Mouse (Mus musculus) kidney, postnatal 0 days (tissue): Measurements from ENCODE around the gene Kalrn. TPM values are rescaled to one million over a fixed set of nuclear protein-coding genes. Genes with fewer than 3 reads are reported as not detected.

Source experiments
- ATAC-seq: fragments of 200-750 bp; cut with Nextera tagmentation; replicated peaks from 2 replicates; pipeline ENCODE4 v1.8.0; 2017; ENCODE audit warnings: low read depth, moderate number of reproducible peaks, moderate TSS enrichment, moderate library complexity; ENCODE audit not compliant: low FRiP score
- DNase-seq: peaks from one replicate; pipeline ENCODE4 v3.0.0-alpha.2; 2016; ENCODE audit warnings: low spot score
- H3K27ac ChIP-seq: fragments of 300-500 bp; sonication (generic); 2 replicates; pipeline ENCODE4 v1.5.1; 2014; ENCODE audit warnings: mild to moderate bottlenecking
- H3K27me3 ChIP-seq: fragments of 300-500 bp; sonication (generic); 2 replicates; pipeline ENCODE4 v1.6.1; 2014; ENCODE audit warnings: low read length, mixed read lengths; ENCODE audit not compliant: insufficient read depth
- H3K36me3 ChIP-seq: fragments of 300-500 bp; sonication (generic); 2 replicates; pipeline ENCODE4 v1.6.1; 2014; ENCODE audit warnings: low read length, mixed read lengths; ENCODE audit not compliant: insufficient read depth
- H3K4me1 ChIP-seq: fragments of 300-500 bp; sonication (generic); replicated peaks from 2 replicates; pipeline ENCODE4 v1.6.1; 2014; ENCODE audit warnings: antibody characterized with exemption, low read length, mixed read lengths; ENCODE audit not compliant: insufficient read depth
- H3K4me2 ChIP-seq: fragments of 300-500 bp; sonication (generic); 2 replicates; pipeline ENCODE4 v1.6.1; 2014; ENCODE audit warnings: mild to moderate bottlenecking, low read length, moderate library complexity, mixed read lengths
- H3K4me3 ChIP-seq: fragments of 300-500 bp; sonication (generic); replicated peaks from 2 replicates; pipeline ENCODE4 v1.5.1; 2014; ENCODE audit warnings: low read depth, low read length
- H3K9ac ChIP-seq: fragments of 300-500 bp; sonication (generic); 2 replicates; pipeline ENCODE4 v1.6.1; 2014; ENCODE audit warnings: low read depth, low read length
- H3K9me3 ChIP-seq: fragments of 300-500 bp; sonication (generic); replicated peaks from 2 replicates; pipeline ENCODE4 v1.6.1; 2016; ENCODE audit warnings: low read length, inconsistent platforms, mixed read lengths
- CTCF ChIP-seq: IDR thresholded peaks from 2 replicates; pipeline ENCODE4 v1.5.1; 2016; ENCODE audit warnings: antibody characterized with exemption, low read depth, mild to moderate bottlenecking, moderate library complexity
- WGBS: fragments of 180-500 bp; shearing (Covaris S2); extraction: QIAGEN DNeasy Blood & Tissue Kit; methylation state at CpG from one replicate; pipeline ENCODE4 v1.1.7; 2014; 5-methylcytosine and 5-hydroxymethylcytosine counted together
- polyA plus RNA-seq: library from polyadenylated mRNA; unstranded; fragments of >200 nt; fragmentation: Nextera tagmentation; extraction: Ambion mirVana; gene quantifications from 2 replicates; pipeline ENCODE4 v1.2.1, GENCODE M21; 2015

Gene Kalrn
- polyA plus RNA-seq, 1 experiment from 2014 or later, result 20.0 TPM

DNA sequence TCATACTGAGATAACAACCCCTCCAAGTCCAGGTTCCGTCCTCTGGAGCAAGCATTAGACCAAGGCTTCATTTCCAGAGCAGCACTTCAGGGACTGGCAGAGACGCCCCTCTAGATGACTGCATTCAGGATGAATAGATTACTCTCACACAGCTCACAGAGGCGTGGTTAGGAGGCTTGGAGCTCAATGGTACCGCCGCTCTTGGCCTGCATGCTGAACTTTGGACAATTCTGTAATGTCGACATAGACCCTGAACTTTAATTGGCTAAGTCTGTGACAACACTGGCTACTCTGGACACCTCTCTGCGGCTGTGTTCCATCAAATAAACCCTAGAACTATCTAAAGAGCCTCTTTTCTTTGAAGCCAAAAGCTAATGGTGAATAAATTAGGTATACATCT lies 525.8 kb downstream of the Kalrn start:
- 80% methylated on average over 7 of the region's 7 CpGs for WGBS
- Histone ChIP-seq H3K27me3 (no peaks in the 10 kb centered on the region), H3K9ac (no peak overlapping the region), H3K9me3 (no peaks in the 10 kb centered on the region), H3K4me3 (no peak overlapping the region), H3K36me3 (peaks cover 5% of the 10 kb centered on the region; the same call in 1 of the 2 replicates), H3K27ac (no peak overlapping the region), H3K4me1 (no peaks in the 10 kb centered on the region), H3K4me2 (no peak overlapping the region)
- ATAC-seq, result no peak
- no peak for TF ChIP-seq CTCF
- no peak for DNase-seq

DNA sequence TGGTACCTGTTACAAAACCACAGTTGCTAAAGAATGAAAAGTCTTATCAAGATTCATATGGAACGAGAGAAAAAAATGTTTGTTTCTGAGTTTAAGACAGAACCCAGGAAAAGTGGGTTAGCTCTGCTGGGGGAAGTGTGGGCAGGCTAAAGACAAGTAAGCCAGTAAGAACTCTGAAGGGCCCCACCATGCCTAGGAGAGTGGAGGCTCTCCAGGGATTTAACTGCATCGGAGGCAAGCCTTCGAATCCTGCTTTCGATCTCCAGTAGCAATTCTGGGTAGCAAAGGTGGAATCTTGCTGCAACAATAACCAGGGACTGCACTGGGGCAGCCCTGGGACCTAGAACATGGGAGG lies 526.3 kb downstream of the Kalrn start:
- H3K27ac ChIP-seq, result no peak overlapping the region
- no peaks in the 10 kb centered on the region for H3K27me3 ChIP-seq

DNA sequence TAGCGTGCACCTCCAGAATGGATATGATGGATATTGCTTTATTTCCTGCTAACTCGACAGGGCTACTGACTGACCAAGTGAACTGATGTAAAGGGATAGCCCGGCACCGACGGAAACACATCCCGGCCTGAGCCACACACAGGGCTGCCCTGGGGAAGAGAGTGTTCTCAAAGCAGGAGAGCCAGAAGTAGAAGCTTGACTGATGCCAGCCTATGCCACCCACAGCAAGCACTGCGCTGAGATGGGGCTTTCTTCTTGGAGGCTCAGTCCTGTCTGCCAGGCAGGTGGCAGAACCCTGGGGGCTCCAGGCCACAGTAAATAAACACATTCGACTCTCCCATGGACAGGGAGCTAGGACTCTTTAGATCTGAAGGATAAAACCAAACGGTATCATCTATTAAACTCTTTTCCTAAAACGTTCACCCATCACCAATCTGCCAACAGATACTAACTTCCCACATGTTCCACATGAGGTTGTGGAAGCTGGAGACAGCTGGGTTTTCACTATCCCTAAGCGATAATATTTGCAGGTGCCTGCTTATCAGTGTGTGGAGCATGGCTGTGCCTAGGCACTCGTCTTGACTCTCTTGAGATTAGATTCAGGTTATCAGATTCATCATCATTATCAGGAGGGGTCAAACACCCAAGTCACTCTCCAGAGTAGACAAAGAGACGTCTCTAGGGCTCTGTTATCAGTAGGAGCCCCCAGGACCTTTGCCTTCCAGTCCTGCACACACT lies 526.9 kb downstream of the Kalrn start:
- no peaks in the 10 kb centered on the region for H3K27me3 ChIP-seq
- no peak for TF ChIP-seq CTCF
- H3K4me2 ChIP-seq, result no peak overlapping the region
- WGBS, result 78% methylated on average over 13 of the region's 13 CpGs
- H3K36me3 ChIP-seq, result 0 out of 2 replicates have a peak, but pooled peaks cover 4% of the 10 kb centered on the region
- no peak overlapping the region for H3K9ac ChIP-seq
- DNase-seq (no peak), ATAC-seq (no peak)
- no peaks in the 10 kb centered on the region for H3K4me1 ChIP-seq
- H3K4me3 ChIP-seq, result no peak overlapping the region
- no peaks in the 10 kb centered on the region for H3K9me3 ChIP-seq
- H3K27ac ChIP-seq, result no peak overlapping the region

More for the DNA sequence above, 526.3 kb downstream of the Kalrn start:
- no peak overlapping the region for H3K4me3 ChIP-seq
- DNase-seq (no peak), ATAC-seq (no peak)
- H3K9ac ChIP-seq, result no peak overlapping the region
- H3K36me3 ChIP-seq, result 0 out of 2 replicates have a peak, but pooled peaks cover 4% of the 10 kb centered on the region
- H3K9me3 ChIP-seq, result no peaks in the 10 kb centered on the region
- no peak overlapping the region for H3K4me2 ChIP-seq
- TF ChIP-seq CTCF, result no peak
- WGBS, result 87% methylated on average over 4 of the region's 4 CpGs
- no peaks in the 10 kb centered on the region for H3K4me1 ChIP-seq

DNA sequence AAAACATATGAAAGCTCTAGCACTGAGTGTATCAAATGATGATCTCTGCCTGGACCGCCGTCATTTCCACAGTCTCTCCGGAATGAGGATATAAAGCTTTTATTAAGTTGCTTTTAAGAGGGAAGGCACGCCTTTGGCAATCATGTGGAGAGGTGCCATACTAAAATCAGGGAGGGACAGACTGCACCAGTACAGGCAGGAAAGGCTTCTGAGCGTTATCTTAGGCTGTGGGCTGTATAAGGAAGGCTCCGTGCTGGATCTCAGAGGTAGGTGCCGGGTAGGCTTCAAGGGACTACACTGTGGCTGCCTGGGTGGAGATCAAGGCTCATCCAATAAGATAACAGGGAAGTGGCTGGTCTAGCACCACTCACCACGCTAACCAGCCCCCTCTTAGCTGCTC lies 528.8 kb downstream of the Kalrn start:
- no peaks in the 10 kb centered on the region for H3K9me3 ChIP-seq
- 0 out of 2 replicates have a peak, but pooled peaks cover 7% of the 10 kb centered on the region for H3K36me3 ChIP-seq
- WGBS, result 87% methylated on average over 8 of the region's 8 CpGs
- H3K4me2 ChIP-seq, result no peak overlapping the region
- H3K9ac ChIP-seq, result no peak overlapping the region
- H3K4me1 ChIP-seq, result no peaks in the 10 kb centered on the region
- H3K4me3 ChIP-seq, result no peak overlapping the region
- no peak for TF ChIP-seq CTCF
- no peak for DNase-seq
- ATAC-seq, result no peak
- H3K27me3 ChIP-seq, result no peaks in the 10 kb centered on the region
- H3K27ac ChIP-seq, result no peak overlapping the region

DNA sequence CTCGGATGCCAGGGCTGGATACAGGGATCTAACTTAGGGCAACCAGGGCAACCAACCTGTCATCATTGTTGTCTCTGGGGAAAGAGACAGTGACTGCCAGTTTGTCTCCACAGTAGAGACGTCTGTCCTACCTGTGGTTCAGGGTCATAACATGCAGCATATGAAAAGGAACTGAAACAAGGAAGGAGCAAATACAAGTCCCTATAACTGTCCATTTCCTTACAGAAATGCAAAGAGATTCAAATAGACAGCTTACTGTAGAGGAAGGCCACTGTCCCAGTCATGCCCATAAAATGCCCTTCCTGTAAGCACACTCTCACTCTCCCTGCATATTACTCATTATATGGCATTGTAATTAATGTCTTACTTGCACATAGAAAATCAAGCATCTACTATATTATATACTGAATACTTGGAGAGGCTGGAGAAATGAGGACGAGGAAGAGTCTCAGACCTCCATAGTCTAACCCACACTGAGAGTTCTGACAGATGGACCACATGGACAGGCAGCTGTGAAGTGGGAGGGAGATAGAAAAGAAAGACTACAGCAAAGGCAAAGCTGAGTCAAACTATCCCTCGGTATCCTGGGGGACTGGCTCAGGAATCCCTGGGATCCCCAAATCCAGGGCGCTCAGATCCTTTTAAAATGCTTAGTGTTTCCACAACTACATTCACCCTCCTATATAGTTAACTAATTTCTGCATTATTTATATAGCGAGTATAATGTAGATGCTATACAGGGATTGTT lies 530.1 kb downstream of the Kalrn start:
- Histone ChIP-seq H3K4me3 (no peak overlapping the region), H3K27ac (no peak overlapping the region), H3K27me3 (no peaks in the 10 kb centered on the region), H3K9me3 (no peaks in the 10 kb centered on the region), H3K36me3 (peaks cover 14% of the 10 kb centered on the region; the same call in 1 of the 2 replicates), H3K4me1 (no peaks in the 10 kb centered on the region), H3K9ac (no peak overlapping the region), H3K4me2 (no peak overlapping the region)
- DNase-seq (no peak), ATAC-seq (no peak)
- 91% methylated on average over 6 of the region's 6 CpGs for WGBS
- TF ChIP-seq CTCF, result no peak

DNA sequence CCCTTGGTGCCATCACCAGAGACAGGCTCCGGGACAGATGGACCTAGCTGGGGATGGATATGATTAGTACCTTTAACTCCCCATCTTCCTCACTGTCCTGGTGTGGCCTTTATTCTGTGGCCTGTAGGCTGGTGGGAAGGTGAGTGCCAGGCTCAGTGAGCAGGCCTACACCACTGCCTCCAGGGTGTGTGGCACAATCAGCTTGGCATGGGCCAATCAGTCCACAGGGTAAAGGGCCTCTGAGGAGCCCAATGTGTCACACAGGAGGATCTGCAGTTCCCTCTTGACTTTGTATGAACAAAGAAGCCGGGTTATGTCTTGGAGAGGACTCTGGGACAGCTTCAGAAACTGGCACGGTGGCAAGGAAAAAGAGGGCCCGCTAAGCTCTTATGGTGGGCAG lies 530.7 kb downstream of the Kalrn start:
- Histone ChIP-seq H3K9me3 (no peaks in the 10 kb centered on the region), H3K4me2 (no peak overlapping the region), H3K4me1 (no peaks in the 10 kb centered on the region), H3K4me3 (no peak overlapping the region), H3K27me3 (no peaks in the 10 kb centered on the region), H3K36me3 (peaks cover 21% of the 10 kb centered on the region; the same call in 1 of the 2 replicates), H3K9ac (no peak overlapping the region), H3K27ac (no peak overlapping the region)
- no peak for TF ChIP-seq CTCF
- DNase-seq, result no peak
- 95% methylated on average over 4 of the region's 4 CpGs for WGBS
- no peak for ATAC-seq
